Mouse (Mus musculus) WW6 (cell line): ENCODE results near the gene Ash1l.
A peak's percentile ranks its signal among the peaks of the same experiment; 100 is the strongest.

Experiments
- DNase-seq: peaks from one replicate; pipeline ENCODE4 v3.0.0-alpha.2; 2013; ENCODE audit warnings: low read depth, low spot score

Ash1l gene

GRCm38 (mm10) chr3:89091811-89092508, 141.5 kb downstream of the Ash1l start:
- DNase-seq: no peak

- no peak for DNase-seq
Observed at GRCm38 (mm10) chr3:89092509-89093090, 142.2 kb downstream of the Ash1l start.

GRCm38 (mm10) chr3:89093175-89093574, 142.8 kb downstream of the Ash1l start, which contains the start of gene Rusc1:
TSS of gene Rusc1 (minus strand) at chr3:89093311.
- peak; percentile 65 for DNase-seq

GRCm38 (mm10) chr3:89094021-89094420, 143.6 kb downstream of the Ash1l start:
- DNase-seq: no peak

- no peak for DNase-seq
Observed at GRCm38 (mm10) chr3:89100811-89101210, 150.4 kb downstream of the Ash1l start, which contains the start of gene Gm43738. TSS of gene Gm43738 (minus strand) at chr3:89101099.

GRCm38 (mm10) chr3:89101459-89101811, 151.0 kb downstream of the Ash1l start:
- no peak for DNase-seq

- peak; percentile 97 for DNase-seq
Observed at GRCm38 (mm10) chr3:89101812-89102494, 151.5 kb downstream of the Ash1l start, which contains the start of gene Fdps. TSS of gene Fdps (minus strand) at chr3:89101959.

GRCm38 (mm10) chr3:89102495-89103290, 152.3 kb downstream of the Ash1l start:
- DNase-seq: no peak

- DNase-seq: no peak
Observed at GRCm38 (mm10) chr3:89103291-89103595, 152.8 kb downstream of the Ash1l start.

GRCm38 (mm10) chr3:89106881-89107280, 156.5 kb downstream of the Ash1l start:
- DNase-seq: no peak

- no peak for DNase-seq
Observed at GRCm38 (mm10) chr3:89107545-89107944, 157.1 kb downstream of the Ash1l start.

GRCm38 (mm10) chr3:89108146-89108545, 157.7 kb downstream of the Ash1l start:
- no peak for DNase-seq

- DNase-seq: no peak
Observed at GRCm38 (mm10) chr3:89113058-89113457, 162.6 kb downstream of the Ash1l start.

- no peak for DNase-seq
Observed at GRCm38 (mm10) chr3:89115522-89115921, 165.1 kb downstream of the Ash1l start.

- no peak for DNase-seq
Observed at GRCm38 (mm10) chr3:89123313-89123712, 172.9 kb downstream of the Ash1l start.

GRCm38 (mm10) chr3:89124241-89124640, 173.8 kb downstream of the Ash1l start:
- DNase-seq: no peak

- no peak for DNase-seq
Observed at GRCm38 (mm10) chr3:89125981-89126380, 175.6 kb downstream of the Ash1l start.
